Mouse (Mus musculus) frontal cortex, adult (tissue): ENCODE measurements around the gene Ap1s2.

Source experiments
- ATAC-seq: cut with Nextera tagmentation; 2 replicates; pipeline ENCODE4 v1.9.2; 2017; ENCODE audit warnings: mild to moderate bottlenecking, moderate library complexity, mixed read lengths; ENCODE audit not compliant: low TSS enrichment

The Ap1s2 gene

DNA sequence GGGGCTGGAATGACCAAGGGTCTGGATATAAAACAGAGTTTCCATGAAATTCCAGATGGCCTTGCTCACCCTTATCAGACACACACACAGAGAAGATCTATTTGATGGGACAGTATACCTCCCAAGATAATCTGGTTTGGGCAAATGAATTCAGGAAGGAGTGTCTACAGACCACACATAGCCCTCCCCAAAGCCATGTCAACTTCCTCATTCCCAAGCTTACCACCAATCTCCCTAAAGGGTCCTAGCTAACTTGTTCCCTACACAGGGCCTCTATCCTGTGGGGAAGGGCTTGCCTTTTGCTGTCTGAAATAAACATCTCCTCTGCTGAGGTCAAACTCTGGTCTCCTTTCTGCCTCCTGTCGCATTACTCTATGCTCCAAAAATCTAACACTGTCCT, 72.3 kb downstream of the Ap1s2 start:
- ATAC-seq: no peak

DNA sequence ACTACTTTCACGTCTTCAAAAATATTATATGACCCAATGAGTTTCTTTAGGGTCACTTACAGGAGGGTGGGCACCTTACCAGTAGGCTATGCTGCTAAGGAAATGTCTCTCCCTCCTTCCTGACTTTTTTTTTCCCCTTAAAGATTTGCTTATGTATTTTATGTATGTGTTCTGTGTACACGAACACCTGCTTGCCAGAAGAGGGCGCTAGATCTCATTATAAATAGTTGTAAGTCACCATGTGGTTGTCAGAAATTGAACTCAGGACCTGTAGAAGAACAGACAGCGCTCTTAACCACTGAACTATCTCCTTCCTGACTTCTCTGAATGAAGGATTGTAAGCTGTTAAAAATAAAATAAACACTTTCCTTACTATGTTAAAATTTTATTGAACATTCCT, 72.7 kb downstream of the Ap1s2 start:
- no peak for ATAC-seq

GRCm38 (mm10) chrX:163982129-163982528, 73.3 kb downstream of the Ap1s2 start:
- no peak for ATAC-seq
